Mouse (Mus musculus) megakaryocyte progenitor cell, adult 5-6 weeks (primary cell): ENCODE measurements at regions not wholly inside any gene's neighbourhood (a gene's known extent, or its start where the extent isn't known, plus 50 kb on each side); places are given as distances from the start of the nearest gene placed in this dataset.
A peak's percentile ranks its signal among the peaks of the same experiment; 100 is the strongest.

Source experiments
- ATAC-seq: replicated peaks from 2 replicates; pipeline ENCODE4 v1.8.0; 2016; ENCODE audit warnings: mild to moderate bottlenecking, moderate TSS enrichment, inconsistent platforms; ENCODE audit not compliant: poor library complexity

- no peak for ATAC-seq
Measured at GRCm38 (mm10) chr10:38147421-38147820, 674.2 kb downstream of the Rfpl4b start.

GRCm38 (mm10) chr10:38139196-38139595 lies 682.4 kb downstream of the Rfpl4b start:
- no peak for ATAC-seq

GRCm38 (mm10) chr10:38121911-38122573 lies 699.5 kb downstream of the Rfpl4b start:
- no peak for ATAC-seq

GRCm38 (mm10) chr10:38118601-38119000 lies 703.0 kb downstream of the Rfpl4b start:
- ATAC-seq, result no peak

GRCm38 (mm10) chr10:38116516-38116915 lies 705.1 kb downstream of the Rfpl4b start:
- no peak for ATAC-seq

GRCm38 (mm10) chr10:38114194-38114593 lies 707.4 kb downstream of the Rfpl4b start:
- ATAC-seq, result no peak

- no peak for ATAC-seq
Measured at GRCm38 (mm10) chr10:38108591-38108990, 713.0 kb downstream of the Rfpl4b start.

GRCm38 (mm10) chr10:38103570-38103969 lies 718.0 kb downstream of the Rfpl4b start:
- ATAC-seq, result no peak

GRCm38 (mm10) chr10:38078521-38078920 lies 743.1 kb downstream of the Rfpl4b start:
- no peak for ATAC-seq

GRCm38 (mm10) chr10:38072394-38072793 lies 749.2 kb downstream of the Rfpl4b start:
- ATAC-seq, result no peak

- no peak for ATAC-seq
Measured at GRCm38 (mm10) chr10:38059050-38059449, 762.5 kb downstream of the Rfpl4b start.

GRCm38 (mm10) chr10:38010452-38010851 lies 811.1 kb downstream of the Rfpl4b start:
- no peak for ATAC-seq

- ATAC-seq, result no peak
Measured at GRCm38 (mm10) chr10:37995691-37996445, 825.7 kb downstream of the Rfpl4b start.

- ATAC-seq, result no peak
Measured at GRCm38 (mm10) chr10:37988297-37989263, 833.0 kb downstream of the Rfpl4b start.

- peak; percentile 98 for ATAC-seq
Measured at GRCm38 (mm10) chr10:37978899-37979539, 840.3 kb upstream of the Marcks start.

- ATAC-seq, result no peak
Measured at GRCm38 (mm10) chr10:37960051-37960450, 821.3 kb upstream of the Marcks start.

- ATAC-seq, result no peak
Measured at GRCm38 (mm10) chr10:37914780-37915179, 776.1 kb upstream of the Marcks start.

GRCm38 (mm10) chr10:37911669-37912068 lies 772.9 kb upstream of the Marcks start:
- peak; percentile 50; the same call in 1 of the 2 replicates for ATAC-seq

- ATAC-seq, result no peak
Measured at GRCm38 (mm10) chr10:37908276-37908675, 769.6 kb upstream of the Marcks start.

GRCm38 (mm10) chr10:37907731-37908130 lies 769.0 kb upstream of the Marcks start:
- no peak for ATAC-seq

GRCm38 (mm10) chr10:37887961-37888360 lies 749.2 kb upstream of the Marcks start:
- ATAC-seq, result no peak
